Mouse (Mus musculus) MEL (cell line): ENCODE data around the gene Reps1. TPM values are rescaled to one million over a fixed set of nuclear protein-coding genes. Genes with fewer than 3 reads are reported as not detected.

ENCODE experiments used
- DNase-seq: peaks from one replicate; pipeline ENCODE4 v3.0.0; 2011; ENCODE audit warnings: low read depth, low spot score
- H3K27ac ChIP-seq: 2 replicates; pipeline ENCODE4 v1.5.1; 2012; ENCODE audit warnings: low read depth, mild to moderate bottlenecking, control low read depth, low read length, moderate library complexity; ENCODE audit not compliant: control insufficient read depth
- H3K27me3 ChIP-seq, 2 experiments: fragments of 150-350 bp in 1 of 2; sonication (generic) in 1 of 2; 2 replicates each; pipeline ENCODE4 v1.6.1; 2012; ENCODE audit warnings: low read length in 2 of 2, mild to moderate bottlenecking in 2 of 2, improper control_type of control experiment in 1 of 2, moderate library complexity in 1 of 2; ENCODE audit not compliant: insufficient read depth in 2 of 2, control insufficient read depth in 1 of 2
- H3K36me3 ChIP-seq, 2 experiments: 2 replicates each; pipeline ENCODE4 v1.6.1; 2012 to 2014; ENCODE audit warnings: low read length in 2 of 2, improper control_type of control experiment in 1 of 2, inconsistent platforms in 1 of 2, mild to moderate bottlenecking in 1 of 2; ENCODE audit not compliant: insufficient read depth in 2 of 2, control insufficient read depth in 1 of 2
- H3K4me1 ChIP-seq, 2 experiments: fragments of 150-350 bp in 1 of 2; sonication (generic) in 1 of 2; 2 replicates each; pipeline ENCODE4 v1.6.1; 2012; ENCODE audit warnings: low read length in 2 of 2, improper control_type of control experiment in 1 of 2, mild to moderate bottlenecking in 1 of 2; ENCODE audit not compliant: insufficient read depth in 2 of 2, control insufficient read depth in 1 of 2
- H3K4me3 ChIP-seq, 2 experiments: fragments of 150-350 bp in 1 of 2; sonication (generic) in 1 of 2; 2 replicates each; pipeline ENCODE4 v1.5.1; 2012; ENCODE audit warnings: low read depth in 2 of 2, low read length in 2 of 2, mild to moderate bottlenecking in 2 of 2, moderate library complexity in 2 of 2, control low read depth in 1 of 2, improper control_type of control experiment in 1 of 2; ENCODE audit not compliant: control insufficient read depth in 1 of 2, insufficient read depth in 1 of 2
- H3K79me2 ChIP-seq: 2 replicates; pipeline ENCODE4 v1.6.1; 2012; ENCODE audit warnings: mild to moderate bottlenecking, low read length, moderate library complexity; ENCODE audit not compliant: control insufficient read depth, poor library complexity, insufficient read depth
- H3K9ac ChIP-seq: 2 replicates; pipeline ENCODE4 v1.6.1; 2012; ENCODE audit warnings: low read depth, mild to moderate bottlenecking, control low read depth, low read length, moderate library complexity; ENCODE audit not compliant: control insufficient read depth, poor library complexity, severe bottlenecking
- H3K9me3 ChIP-seq: fragments of 150-350 bp; sonication (generic); replicated peaks from 2 replicates; pipeline ENCODE4 v1.6.1; 2012; ENCODE audit warnings: mild to moderate bottlenecking, low read length, improper control_type of control experiment, moderate library complexity; ENCODE audit not compliant: insufficient read depth
- BHLHE40 ChIP-seq: IDR thresholded peaks from 2 replicates; pipeline ENCODE4 v1.6.1; 2012; ENCODE audit warnings: low read depth, mild to moderate bottlenecking, inconsistent platforms, low read length, improper control_type of control experiment, borderline replicate concordance
- CHD1 ChIP-seq: IDR thresholded peaks from 2 replicates; pipeline ENCODE4 v1.6.1; 2012; ENCODE audit warnings: low read depth, mild to moderate bottlenecking, inconsistent platforms, low read length, improper control_type of control experiment
- E2F4 ChIP-seq: IDR thresholded peaks from 2 replicates; pipeline ENCODE4 v1.6.1; 2011; ENCODE audit warnings: low read depth, low read length, improper control_type of control experiment, borderline replicate concordance
- EP300 ChIP-seq, 2 experiments: IDR thresholded peaks; 2 replicates each; pipeline ENCODE4 v1.6.1; 2011; ENCODE audit warnings: improper control_type of control experiment in 2 of 2, low read length in 2 of 2, low read depth in 1 of 2, mild to moderate bottlenecking in 1 of 2
- ETS1 ChIP-seq: IDR thresholded peaks from 2 replicates; pipeline ENCODE4 v1.6.1; 2012; ENCODE audit warnings: low read depth, mild to moderate bottlenecking, inconsistent platforms, low read length, improper control_type of control experiment, moderate library complexity
- GABPA ChIP-seq: IDR thresholded peaks from 2 replicates; pipeline ENCODE4 v1.6.1; 2012; ENCODE audit warnings: low read depth, mild to moderate bottlenecking, inconsistent platforms, low read length, improper control_type of control experiment, moderate library complexity
- GATA1 ChIP-seq: IDR thresholded peaks from 2 replicates; pipeline ENCODE4 v1.6.1; 2011; ENCODE audit warnings: low read depth, low read length, improper control_type of control experiment
- HCFC1 ChIP-seq: IDR thresholded peaks from 2 replicates; pipeline ENCODE4 v1.6.1; 2012; ENCODE audit warnings: low read depth, mild to moderate bottlenecking, inconsistent platforms, low read length, improper control_type of control experiment, moderate library complexity
- JUND ChIP-seq: IDR thresholded peaks from 2 replicates; pipeline ENCODE4 v1.6.1; 2011; ENCODE audit warnings: low read depth, mild to moderate bottlenecking, improper control_type of control experiment, low read length
- MAX ChIP-seq: IDR thresholded peaks from 2 replicates; pipeline ENCODE4 v1.6.1; 2011; ENCODE audit warnings: low read length, improper control_type of control experiment
- MAZ ChIP-seq: IDR thresholded peaks from 2 replicates; pipeline ENCODE4 v1.6.1; 2012; ENCODE audit warnings: low read depth, mild to moderate bottlenecking, inconsistent platforms, low read length, improper control_type of control experiment
- MXI1 ChIP-seq: IDR thresholded peaks from 2 replicates; pipeline ENCODE4 v1.6.1; 2011; ENCODE audit warnings: mild to moderate bottlenecking, low read depth, low read length, improper control_type of control experiment
- MYB ChIP-seq: IDR thresholded peaks from 2 replicates; pipeline ENCODE4 v1.6.1; 2011; ENCODE audit warnings: mild to moderate bottlenecking, low read depth, low read length, improper control_type of control experiment
- MYC ChIP-seq: IDR thresholded peaks from 2 replicates; pipeline ENCODE4 v1.6.1; 2011; ENCODE audit warnings: low read depth, mild to moderate bottlenecking, low read length, improper control_type of control experiment, moderate library complexity
- NELFE ChIP-seq: IDR thresholded peaks from 2 replicates; pipeline ENCODE4 v1.6.1; 2011; ENCODE audit warnings: low read depth, low read length, improper control_type of control experiment
- NRF1 ChIP-seq: IDR thresholded peaks from 2 replicates; pipeline ENCODE4 v1.6.1; 2014; ENCODE audit warnings: low read depth, mild to moderate bottlenecking, inconsistent platforms, low read length, improper control_type of control experiment, moderate library complexity; ENCODE audit not compliant: poor library complexity, insufficient read depth, severe bottlenecking
- POLR2AphosphoS2 ChIP-seq: IDR thresholded peaks from 2 replicates; pipeline ENCODE4 v1.6.1; 2011; ENCODE audit warnings: low read length, improper control_type of control experiment
- POLR2AphosphoS5 ChIP-seq: IDR thresholded peaks from 2 replicates; pipeline ENCODE4 v1.6.1; 2012; ENCODE audit warnings: low read depth, borderline replicate concordance, mild to moderate bottlenecking, inconsistent platforms, low read length, moderate library complexity, mixed read lengths
- RAD21 ChIP-seq: IDR thresholded peaks from 2 replicates; pipeline ENCODE4 v1.6.1; 2011; ENCODE audit warnings: mild to moderate bottlenecking, low read depth, low read length, improper control_type of control experiment
- SIN3A ChIP-seq: IDR thresholded peaks from 2 replicates; pipeline ENCODE4 v1.6.1; 2012; ENCODE audit warnings: low read length, improper control_type of control experiment, inconsistent platforms
- TAL1 ChIP-seq: IDR thresholded peaks from 2 replicates; pipeline ENCODE4 v1.6.1; 2012; ENCODE audit warnings: mild to moderate bottlenecking, inconsistent platforms, low read length, moderate library complexity, mixed read lengths
- TCF12 ChIP-seq: IDR thresholded peaks from 2 replicates; pipeline ENCODE4 v1.6.1; 2014; ENCODE audit warnings: low read depth, mild to moderate bottlenecking, inconsistent platforms, low read length, improper control_type of control experiment, moderate library complexity
- USF1 ChIP-seq: IDR thresholded peaks from 2 replicates; pipeline ENCODE4 v1.6.1; 2014; ENCODE audit warnings: low read depth, mild to moderate bottlenecking, inconsistent platforms, low read length, improper control_type of control experiment, moderate library complexity
- ZC3H11A ChIP-seq: IDR thresholded peaks from 2 replicates; pipeline ENCODE4 v1.6.1; 2012; ENCODE audit warnings: low read depth, mild to moderate bottlenecking, inconsistent platforms, low read length, improper control_type of control experiment
- ZKSCAN1 ChIP-seq: IDR thresholded peaks from 2 replicates; pipeline ENCODE4 v1.6.1; 2012; ENCODE audit warnings: low read depth, mild to moderate bottlenecking, inconsistent platforms, low read length, improper control_type of control experiment, moderate library complexity
- ZMIZ1 ChIP-seq: IDR thresholded peaks from 2 replicates; pipeline ENCODE4 v1.6.1; 2012; ENCODE audit warnings: low read depth, mild to moderate bottlenecking, inconsistent platforms, low read length, improper control_type of control experiment, moderate library complexity
- ZNF384 ChIP-seq: IDR thresholded peaks from 2 replicates; pipeline ENCODE4 v1.6.1; 2012; ENCODE audit warnings: low read depth, mild to moderate bottlenecking, inconsistent platforms, low read length, improper control_type of control experiment
- polyA plus RNA-seq, 2 experiments: library from polyadenylated mRNA; stranded (reverse) in 1 of 2; unstranded in 1 of 2; fragments of >175 nt in 1 of 2; fragments of >200 nt in 1 of 2; gene quantifications; 2 replicates each; pipeline versions ENCODE4 v1.2.1 to v1.2.4; 2012; ENCODE audit warnings: low replicate concordance in 2 of 2, low read depth in 1 of 2; ENCODE audit not compliant: insufficient read length in 2 of 2, insufficient read depth in 1 of 2, missing spikeins in 1 of 2
- total RNA-seq: library from RNA; depleted of rRNA; stranded (reverse); fragments of 300-350 nt; gene quantifications from 2 replicates; pipeline ENCODE4 v1.2.3, GENCODE M21; 2012

Reps1 gene
- total and polyA plus RNA-seq, 3 experiments: 40.0 to 80.3 TPM; not detected in 1

DNA sequence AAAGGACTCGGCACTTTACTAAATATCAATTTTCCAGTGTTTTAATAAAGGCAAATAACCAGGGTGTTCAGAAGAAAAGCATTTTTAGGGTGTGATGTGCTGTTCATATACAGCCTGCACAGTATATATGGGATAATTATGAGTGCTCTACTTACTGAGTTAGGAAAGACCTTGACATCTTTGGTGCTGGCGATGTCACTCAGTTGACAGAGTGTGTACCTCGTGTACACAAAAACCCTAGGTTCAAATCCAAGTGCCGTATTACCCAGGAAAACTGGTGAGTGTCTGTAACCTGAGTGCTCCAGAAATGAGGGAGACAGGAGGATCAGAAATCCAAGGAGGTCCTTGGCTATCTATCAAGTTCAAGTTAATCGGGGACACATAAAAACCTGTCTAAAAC lies 84.0 kb downstream of the Reps1 start:
- H3K9ac ChIP-seq: no peak overlapping the region
- H3K27ac ChIP-seq: no peak overlapping the region
- no peaks in the 10 kb centered on the region for H3K9me3 ChIP-seq
- DNase-seq: no peak
- TF ChIP-seq TAL1: no peak
- no peak for TF ChIP-seq RAD21
- no peak for TF ChIP-seq NRF1
- TF ChIP-seq NELFE: no peak
- no peak for TF ChIP-seq GATA1
- TF ChIP-seq TCF12: no peak
- no peak for TF ChIP-seq ETS1
- no peak for TF ChIP-seq MAZ
- no peak for TF ChIP-seq MYC
- TF ChIP-seq ZC3H11A: no peak
- TF ChIP-seq GABPA: no peak
- TF ChIP-seq ZNF384: no peak
- no peak for TF ChIP-seq MYB
- TF ChIP-seq MXI1: no peak
- TF ChIP-seq ZKSCAN1: no peak
- no peak for TF ChIP-seq MAX
- TF ChIP-seq EP300 (IDR thresholded peaks at IDR 0.05; ENCODE audit: low read depth in 1 of 2, low read length in 2 of 2): no peak
- no peak for TF ChIP-seq BHLHE40
- TF ChIP-seq HCFC1: no peak
- H3K4me1 ChIP-seq: no peaks in the 10 kb centered on the region
- no peaks in the 10 kb centered on the region for H3K79me2 ChIP-seq
- no peak overlapping the region for H3K4me3 ChIP-seq
- no peaks in the 10 kb centered on the region for H3K36me3 ChIP-seq
- no peaks in the 10 kb centered on the region for H3K27me3 ChIP-seq

DNA sequence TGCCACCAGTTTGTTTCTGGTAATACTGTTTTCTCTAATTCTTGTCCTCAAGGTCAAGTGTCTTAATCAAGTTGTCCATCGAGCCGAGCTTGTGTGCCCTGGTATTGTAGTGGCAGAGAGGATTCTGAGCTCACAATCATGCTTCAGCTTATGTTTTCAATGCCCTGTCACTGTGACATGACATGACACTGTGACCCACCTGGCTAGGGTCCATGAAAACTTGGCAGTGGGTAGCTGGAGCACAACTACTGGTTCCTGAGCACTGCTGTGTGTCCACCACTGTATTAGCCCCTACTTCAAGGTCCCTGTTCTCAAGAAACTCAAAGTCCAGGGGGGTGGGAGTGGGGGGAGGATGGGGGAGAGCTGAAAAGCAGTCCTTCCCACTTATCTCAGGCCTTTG lies 85.7 kb downstream of the Reps1 start:
- no peaks in the 10 kb centered on the region for H3K4me1 ChIP-seq
- TF ChIP-seq ETS1 (no peak), RAD21 (no peak), JUND (no peak), TCF12 (no peak), CHD1 (no peak), ZKSCAN1 (no peak), MAX (no peak), ZNF384 (no peak), E2F4 (no peak), POLR2AphosphoS5 (no peak), ZC3H11A (no peak), SIN3A (no peak), NELFE (no peak), EP300 (IDR thresholded peaks at IDR 0.05; ENCODE audit: low read depth in 1 of 2, low read length in 2 of 2) (no peak), POLR2AphosphoS2 (no peak), GATA1 (no peak), ZMIZ1 (no peak), USF1 (no peak), MXI1 (no peak)

More for the DNA sequence above, 85.7 kb downstream of the Reps1 start:
- Histone ChIP-seq H3K9ac (no peak overlapping the region), H3K79me2 (no peaks in the 10 kb centered on the region), H3K4me3 (no peak overlapping the region), H3K27me3 (no peaks in the 10 kb centered on the region), H3K9me3 (no peaks in the 10 kb centered on the region), H3K27ac (no peak overlapping the region), H3K36me3 (no peaks in the 10 kb centered on the region)
- no peak for DNase-seq
